In genomic region chr2:61389622-61390021, GRCm38 (mm10) we compare ENCODE assay signal across 28 mouse cellular contexts.
"Had no signal": no experiment of that assay in that cellular context is flagged by ENCODE, and none has a peak within 500 bp of the region (broad histone marks: within the 10 kb centered on the region; RNA-seq: fewer than 3 reads in every experiment).

No protein-coding gene starts in this region.

- H3K27me3 ChIP-seq: heart, embryonic 12.5 days; hindbrain, embryonic 12.5 days; kidney, embryonic 15.5 days; limb, embryonic 12.5 days; liver, embryonic 13.5 days had no signal

- H3K27ac ChIP-seq: gastrocnemius, adult 2 months; heart, embryonic 10.5 days; hindbrain, embryonic 10.5 days; hindbrain, embryonic 12.5 days; hindbrain, embryonic 14.5 days; hindbrain, postnatal 0 days; kidney, embryonic 15.5 days; kidney, postnatal 0 days; left cerebral cortex, adult 2 months; limb, embryonic 10.5 days; limb, embryonic 12.5 days; liver, embryonic 13.5 days had no signal

- DNase-seq: gastrocnemius, adult 2 months; gastrocnemius, postnatal 10 days; gastrocnemius, postnatal 36 days; heart, adult 18-20 months; heart, postnatal 10 days; heart, postnatal 4 days; kidney, adult 11 months; kidney, adult 2 months; kidney, adult 9 months; kidney, postnatal 14 days; kidney, postnatal 36 days; layer of hippocampus, adult 9-11 months; layer of hippocampus, postnatal 36 days; liver; liver, embryonic 13.5 days had no signal

- H3K36me3 ChIP-seq: heart, embryonic 10.5 days; heart, embryonic 12.5 days; hindbrain, embryonic 10.5 days; hindbrain, embryonic 12.5 days; kidney, embryonic 15.5 days; limb, embryonic 10.5 days; limb, embryonic 12.5 days; liver, embryonic 13.5 days had no signal

- ATAC-seq: hindbrain, postnatal 0 days; intestine, embryonic 16.5 days had no signal

- H3K9me3 ChIP-seq: heart, embryonic 10.5 days; hindbrain, embryonic 10.5 days; kidney, embryonic 15.5 days; limb, embryonic 10.5 days; limb, embryonic 12.5 days; liver, embryonic 13.5 days had no signal

- H3K4me1 ChIP-seq: kidney, embryonic 15.5 days; limb, embryonic 10.5 days; limb, embryonic 12.5 days had no signal

- H3K4me3 ChIP-seq: gastrocnemius, adult 2 months; heart, embryonic 10.5 days; heart, embryonic 12.5 days; hindbrain, embryonic 10.5 days; hindbrain, embryonic 12.5 days; kidney, embryonic 15.5 days; left cerebral cortex, adult 2 months; limb, embryonic 10.5 days; limb, embryonic 12.5 days; liver, embryonic 13.5 days had no signal

- H3K4me2 ChIP-seq: heart, embryonic 12.5 days; hindbrain, embryonic 12.5 days; hindbrain, embryonic 14.5 days; kidney, embryonic 15.5 days; limb, embryonic 12.5 days; liver, embryonic 11.5 days; liver, embryonic 13.5 days had no signal

- H3K9ac ChIP-seq: heart, embryonic 12.5 days; hindbrain, embryonic 12.5 days; hindbrain, embryonic 14.5 days; kidney, embryonic 15.5 days; limb, embryonic 12.5 days; liver, embryonic 13.5 days had no signal
